Mouse (Mus musculus): ENCODE measurements at regions not wholly inside any gene's neighbourhood (a gene's known extent, or its start where the extent isn't known, plus 50 kb on each side); places are given as distances from the start of the nearest gene placed in this dataset.
"Not testable (repeated sequence)": the region's sequence is repeated elsewhere in the genome, so short reads cannot be mapped to it uniquely, and the experiment has no call there.

DNA sequence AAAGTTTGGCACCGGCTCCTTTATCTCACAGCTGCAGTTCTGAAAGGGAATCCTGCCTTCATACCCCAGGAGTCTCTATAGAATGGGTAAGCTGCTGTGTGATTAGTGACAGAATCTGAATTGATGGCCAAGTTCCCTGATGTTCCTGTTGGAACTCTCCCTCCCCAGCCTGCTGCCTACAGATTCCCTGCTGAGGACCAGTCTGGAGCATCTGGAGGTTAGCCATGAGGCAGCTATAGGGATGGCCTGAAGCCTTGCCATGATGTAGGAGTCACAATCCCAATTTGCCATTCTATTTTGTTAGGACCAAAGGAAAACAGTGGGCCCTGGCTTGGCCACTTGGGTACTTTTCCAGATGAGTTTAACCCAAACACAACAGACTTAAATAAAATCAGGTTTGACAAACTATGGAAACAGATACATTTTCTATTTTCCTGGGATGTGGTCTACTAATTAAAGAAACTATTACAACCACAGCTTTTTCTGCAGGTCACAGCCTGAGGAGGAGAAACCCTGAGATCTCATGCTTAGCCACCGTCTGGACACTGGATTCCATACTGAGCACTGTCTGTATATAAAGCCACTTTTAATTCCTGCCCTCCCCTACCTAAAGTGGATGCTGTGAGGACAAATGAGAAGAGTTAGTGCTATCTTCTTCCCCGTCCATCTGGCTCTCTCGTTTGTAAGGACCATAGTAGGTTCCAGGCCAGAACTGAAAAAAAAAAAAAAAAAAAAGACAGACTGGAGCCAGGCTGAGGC is 349.5 kb upstream of the Tbl1xr1 start:
- no peak for DNase-seq (ENCODE audit: low spot score in 2 of 2)

DNA sequence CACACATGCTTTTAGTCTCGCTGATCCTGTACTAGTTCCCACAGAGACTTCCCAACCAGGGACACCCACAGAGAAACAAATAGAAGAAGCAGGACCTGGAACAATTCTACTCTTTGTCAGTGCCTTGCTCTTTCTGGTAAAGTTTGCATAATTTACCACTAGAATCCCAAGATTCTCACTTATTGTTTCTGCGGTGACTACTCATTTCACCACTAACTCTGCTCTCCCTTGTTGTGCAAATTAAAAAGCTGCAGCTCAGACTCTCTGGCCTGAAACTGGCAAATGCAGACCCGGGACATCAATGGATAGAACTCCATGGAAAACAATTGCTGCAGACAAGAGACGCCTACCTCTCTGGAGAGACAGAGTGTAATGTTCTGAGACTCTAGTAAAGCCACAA is 348.4 kb upstream of the Tbl1xr1 start:
- DNase-seq (ENCODE audit: low spot score in 2 of 2), result no peak

DNA sequence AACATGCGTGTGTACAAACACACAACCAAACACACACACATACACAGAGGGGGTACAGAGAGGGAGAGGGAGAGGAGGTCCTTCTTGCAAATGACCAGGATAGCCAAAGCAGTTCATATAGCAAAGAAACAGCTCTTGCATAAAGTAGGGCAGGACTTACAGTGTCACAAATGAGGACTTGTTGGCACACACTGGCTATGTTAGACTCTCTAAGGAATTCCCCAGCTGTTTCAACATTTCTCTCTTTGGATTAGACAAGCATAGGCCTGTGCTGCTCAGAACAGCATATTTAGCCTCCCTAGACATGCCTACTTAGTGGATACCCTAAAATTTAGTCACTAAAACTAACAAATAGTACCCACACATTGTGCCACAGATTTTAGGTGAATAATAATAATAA is 347.1 kb upstream of the Tbl1xr1 start:
- no peak for DNase-seq (ENCODE audit: low spot score in 2 of 2)

- DNase-seq (ENCODE audit: low spot score in 2 of 2), result not testable (repeated sequence)
Measured at GRCm38 (mm10) chr3:21735688-21736087, 340.8 kb upstream of the Tbl1xr1 start.

- no peak for DNase-seq (ENCODE audit: low spot score in 2 of 2)
Measured at GRCm38 (mm10) chr3:21739720-21740119, 336.7 kb upstream of the Tbl1xr1 start.

- DNase-seq (ENCODE audit: low spot score in 2 of 2), result no peak
Measured at GRCm38 (mm10) chr3:21744107-21744506, 332.3 kb upstream of the Tbl1xr1 start.

- DNase-seq (ENCODE audit: low spot score in 2 of 2), result no peak
Measured at GRCm38 (mm10) chr3:21760516-21761218, 315.8 kb upstream of the Tbl1xr1 start.

DNA sequence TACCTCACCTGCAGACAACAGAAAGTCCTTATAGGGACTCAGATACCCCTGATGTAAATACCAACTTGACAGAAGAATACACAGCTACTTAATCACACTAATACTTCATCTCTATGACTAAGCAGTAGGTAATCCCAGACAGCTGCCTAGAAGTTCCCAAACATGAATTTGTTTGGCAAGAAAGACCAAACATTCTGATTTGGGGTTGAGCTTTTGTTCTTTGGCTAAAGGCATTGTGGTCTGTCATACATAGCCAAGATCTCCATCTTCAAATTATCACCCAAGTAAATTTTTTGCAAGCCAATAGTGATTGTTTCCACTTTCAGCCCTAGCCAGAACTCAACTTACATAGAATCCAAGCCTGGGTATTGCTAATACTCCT is 315.2 kb upstream of the Tbl1xr1 start:
- no peak for DNase-seq (ENCODE audit: low spot score in 2 of 2)

DNA sequence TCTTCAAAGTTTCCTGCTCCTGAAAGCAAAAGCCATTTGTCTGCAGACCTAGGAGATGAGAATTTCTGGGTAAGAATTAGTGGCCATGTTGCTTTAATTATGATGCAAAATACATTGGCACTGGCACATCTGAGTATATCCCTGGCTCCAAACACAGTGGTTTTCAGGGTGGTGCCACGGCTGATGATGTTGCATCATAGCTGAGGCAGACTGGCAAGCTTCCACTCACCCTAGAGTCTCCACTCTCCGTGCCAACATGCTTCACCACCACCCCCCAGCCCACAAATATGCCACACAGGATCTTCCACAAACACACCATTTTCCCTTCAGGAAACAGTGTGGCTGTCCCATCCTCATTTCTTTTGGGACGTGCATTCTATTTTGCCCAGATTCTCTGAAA is 314.5 kb upstream of the Tbl1xr1 start:
- DNase-seq (ENCODE audit: low spot score in 2 of 2), result no peak

GRCm38 (mm10) chr3:21768081-21768480 is 308.4 kb upstream of the Tbl1xr1 start:
- no peak for DNase-seq (ENCODE audit: low spot score in 2 of 2)

DNA sequence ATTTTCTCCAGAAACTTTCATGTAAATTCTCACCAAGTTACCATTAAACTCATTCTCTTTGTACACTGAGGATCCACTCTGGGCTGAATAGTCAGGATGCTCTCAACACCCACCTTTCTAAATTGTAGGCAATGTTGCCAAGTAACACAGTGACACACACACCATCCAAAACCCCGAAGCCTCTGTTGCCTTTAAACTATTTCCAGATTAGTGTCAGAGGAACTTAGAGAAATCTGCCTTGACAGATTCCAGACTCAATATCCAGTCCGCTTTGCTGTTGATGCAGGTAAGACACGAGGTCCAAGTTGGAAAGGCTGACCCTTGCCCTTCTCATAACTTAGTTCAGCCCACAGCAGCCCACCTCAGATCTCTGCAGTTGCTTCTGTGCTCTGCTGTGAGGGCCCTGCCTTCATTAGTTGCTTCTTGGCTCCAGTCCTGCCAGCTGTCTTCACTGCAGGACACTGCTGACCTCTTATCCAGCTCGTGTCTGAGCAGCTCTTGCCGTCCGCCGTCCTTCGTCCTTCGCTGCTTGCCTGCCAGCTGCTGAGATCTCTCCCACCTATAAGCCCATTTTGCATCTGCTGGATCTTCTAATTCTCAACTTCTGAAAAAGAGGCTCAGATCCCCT is 306.4 kb upstream of the Tbl1xr1 start:
- DNase-seq (ENCODE audit: low spot score in 2 of 2), result no peak

DNA sequence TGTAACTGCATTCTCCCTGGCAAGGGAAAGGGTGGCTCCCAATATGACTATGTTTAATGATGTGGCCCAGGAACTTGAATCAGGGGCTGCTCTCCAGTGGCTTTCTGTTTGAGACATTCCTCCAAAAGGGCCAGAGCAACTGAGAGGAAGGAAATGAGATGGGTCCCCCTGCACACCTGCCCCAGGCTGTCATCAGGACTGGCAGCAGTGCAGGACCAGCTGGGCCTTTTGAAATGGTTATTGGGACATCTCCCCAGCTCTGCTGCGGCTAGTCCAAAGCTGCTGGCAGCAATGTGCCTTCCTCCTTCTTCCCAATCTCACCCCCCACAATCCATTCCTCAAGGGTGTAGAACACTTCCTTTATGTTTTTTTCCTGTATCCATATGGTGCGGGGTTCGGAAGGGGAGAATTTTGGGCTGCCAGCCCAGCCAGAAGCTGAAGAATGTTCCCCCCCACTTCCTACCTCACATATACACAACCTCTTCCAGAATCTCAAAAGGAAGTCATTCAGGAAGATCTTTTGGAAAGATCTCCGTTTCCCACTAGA is 304.6 kb upstream of the Tbl1xr1 start:
- peak in 1 of 2 experiments; percentile 42 for DNase-seq (ENCODE audit: low spot score in 2 of 2)

DNA sequence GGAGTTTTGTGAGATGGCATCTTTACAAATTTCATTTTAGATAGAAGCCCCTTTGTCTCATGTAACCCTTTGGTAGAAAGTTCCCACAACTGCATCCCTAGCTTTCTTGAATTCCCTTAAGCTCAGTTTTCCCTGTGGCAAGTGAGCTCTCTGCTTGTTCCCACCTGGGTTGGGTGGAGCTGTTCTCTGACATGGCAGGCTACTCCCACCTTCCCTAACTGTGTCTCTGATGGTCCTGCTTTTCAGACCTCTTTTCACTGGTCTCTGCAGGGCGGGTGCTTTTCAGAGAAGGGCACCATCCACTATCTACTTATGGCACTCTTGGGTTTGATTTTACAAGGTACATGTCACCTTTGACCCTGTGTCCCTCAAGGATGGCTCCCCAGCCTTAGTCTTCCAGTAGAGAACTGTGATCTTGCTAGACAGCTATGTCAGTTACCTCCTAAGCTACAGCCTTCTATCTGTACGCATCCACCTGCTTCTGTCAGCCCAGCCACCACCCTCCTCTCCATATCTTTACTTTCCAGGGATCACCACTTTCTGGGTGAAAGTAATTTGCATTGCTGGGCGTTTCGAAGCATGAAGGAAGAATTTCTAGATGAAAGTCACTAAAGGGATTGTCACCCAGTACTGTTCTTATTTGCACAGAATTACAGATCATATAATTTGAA is 302.1 kb upstream of the Tbl1xr1 start:
- DNase-seq (ENCODE audit: low spot score in 2 of 2), result no peak

DNA sequence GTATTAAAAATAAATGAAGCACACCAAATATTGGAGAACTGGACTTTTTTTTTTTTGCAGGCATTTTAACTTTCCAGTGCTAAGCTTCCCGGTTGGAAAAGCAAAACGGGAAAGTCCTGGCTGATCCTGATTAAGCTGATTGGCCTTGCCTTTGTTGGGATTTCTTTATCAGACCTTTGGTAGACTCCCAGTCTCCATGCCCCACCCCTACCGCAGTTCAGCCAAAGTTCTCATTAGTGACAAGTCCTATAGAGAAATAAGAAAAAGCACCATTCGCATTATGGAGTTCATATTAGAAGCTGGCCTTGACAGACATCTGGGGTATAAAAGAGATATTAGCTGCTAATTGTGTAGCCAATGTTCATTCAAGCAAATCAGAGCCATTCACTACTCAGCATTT is 297.7 kb upstream of the Tbl1xr1 start:
- DNase-seq (ENCODE audit: low spot score in 2 of 2), result no peak

GRCm38 (mm10) chr3:21791983-21792631 is 284.3 kb upstream of the Tbl1xr1 start:
- no peak for DNase-seq (ENCODE audit: low spot score in 2 of 2)

- no peak for DNase-seq (ENCODE audit: low spot score in 2 of 2)
Measured at GRCm38 (mm10) chr3:21798139-21798538, 278.3 kb upstream of the Tbl1xr1 start.

- DNase-seq (ENCODE audit: low spot score in 2 of 2), result not testable (repeated sequence)
Measured at GRCm38 (mm10) chr3:21803886-21804285, 272.6 kb upstream of the Tbl1xr1 start.

GRCm38 (mm10) chr3:21806494-21807157 is 269.8 kb upstream of the Tbl1xr1 start:
- no peak for DNase-seq (ENCODE audit: low spot score in 2 of 2)

DNA sequence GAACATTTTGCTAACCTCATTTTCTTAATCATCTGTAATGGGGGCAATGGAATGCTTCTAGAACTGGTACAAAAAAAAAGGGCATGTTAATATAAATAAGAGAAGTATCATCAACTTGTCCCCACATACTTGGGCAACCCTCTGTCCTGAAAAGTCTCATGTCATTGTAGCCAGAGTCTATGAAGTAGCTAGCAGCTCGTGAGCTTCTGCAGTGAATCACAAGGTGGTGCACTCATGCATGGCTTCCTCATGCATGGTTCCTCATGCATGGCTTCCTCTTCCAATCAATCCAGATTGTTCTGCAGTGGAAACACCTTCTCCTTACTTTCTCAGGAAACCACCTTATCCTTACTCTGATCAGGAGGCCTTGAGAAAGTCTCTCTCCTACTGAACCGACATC is 267.9 kb upstream of the Tbl1xr1 start:
- DNase-seq (ENCODE audit: low spot score in 2 of 2), result no peak

DNA sequence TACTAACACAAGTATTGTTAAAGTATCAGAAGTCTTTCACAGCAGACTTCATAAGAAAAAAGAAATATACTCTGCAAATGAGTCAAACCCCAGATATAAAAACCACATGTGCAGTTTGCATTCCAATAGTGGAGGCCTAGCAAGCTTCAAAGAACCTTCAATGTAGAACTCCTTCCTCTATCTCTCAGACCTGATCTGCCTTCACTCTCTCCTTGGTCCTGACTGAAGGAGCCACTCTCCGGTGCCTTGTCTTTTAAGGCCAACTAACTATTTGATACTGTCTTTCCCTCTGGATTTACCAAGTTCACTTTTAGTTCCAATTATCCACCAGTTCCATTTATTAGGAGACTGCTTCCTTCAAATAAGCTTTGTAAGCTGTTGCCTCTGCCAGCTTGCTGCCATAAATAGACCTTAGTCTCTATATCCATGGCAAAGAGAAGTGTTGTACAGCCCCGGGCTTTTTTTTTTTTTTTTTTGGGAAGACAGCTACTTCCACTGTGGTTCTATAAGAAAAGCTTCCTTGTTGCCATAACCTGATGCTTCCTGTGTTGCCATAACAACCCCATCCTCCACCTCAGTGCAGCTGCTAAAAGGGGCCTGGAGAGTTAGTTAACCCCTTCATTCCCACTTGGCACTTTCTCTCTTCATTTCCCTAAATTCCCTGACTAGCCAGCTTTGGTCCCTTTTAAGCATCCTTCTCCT is 266.5 kb upstream of the Tbl1xr1 start:
- no peak for DNase-seq (ENCODE audit: low spot score in 2 of 2)

Data from left cerebral cortex, adult 8-10 months (tissue).